ENCODE assay signal across 22 mouse cellular contexts in the genomic region with DNA sequence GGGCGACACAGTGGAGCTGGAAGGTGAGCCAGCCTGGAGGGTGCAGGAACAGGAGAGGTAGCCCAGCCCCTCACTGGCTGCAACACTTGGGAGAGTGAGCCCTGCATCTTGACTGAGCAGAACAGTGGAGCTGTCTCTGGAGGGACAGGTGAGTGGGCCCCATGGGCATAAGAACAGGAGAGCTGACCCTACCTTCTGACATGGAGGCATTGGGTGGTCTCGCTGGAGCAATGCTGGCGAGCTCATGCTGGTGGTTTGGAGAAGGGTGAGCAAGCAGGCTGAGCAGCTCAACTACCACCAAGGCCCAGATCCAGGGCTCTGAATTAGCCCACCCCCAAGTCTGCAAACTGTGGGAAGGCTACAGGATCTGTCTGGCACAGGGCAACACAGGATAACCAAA.
DNase-seq lines count a peak whose midpoint lies in the region; ATAC-seq and TF ChIP-seq lines count a peak whose summit lies in the region.
"Had no signal": no experiment of that assay in that cellular context is flagged by ENCODE, and none has a peak within 500 bp of the region (broad histone marks: within the 10 kb centered on the region; RNA-seq: fewer than 3 reads in every experiment).

No protein-coding gene starts in this region.

- H3K4me1 ChIP-seq in midbrain, postnatal 0 days (ENCODE audit: insufficient read depth, low read length): no peaks in the 10 kb centered on the region
- no peaks in the 10 kb centered on the region for H3K4me1 ChIP-seq in midbrain, embryonic 11.5 days (ENCODE audit: control insufficient read depth, insufficient read depth, low read length)
- H3K4me1 ChIP-seq in embryonic facial prominence, embryonic 10.5 days: peaks cover 34% of the 10 kb centered on the region
- H3K4me1 ChIP-seq in limb, embryonic 10.5 days: peaks cover 37% of the 10 kb centered on the region

- no peak overlapping the region for H3K9ac ChIP-seq in midbrain, postnatal 0 days (replicated peaks; ENCODE audit: low read length, poor library complexity, severe bottlenecking)
- no peak overlapping the region for H3K9ac ChIP-seq in midbrain, embryonic 11.5 days (ENCODE audit: low read length)
- H3K9ac ChIP-seq: embryonic facial prominence, embryonic 12.5 days; embryonic facial prominence, embryonic 15.5 days; forebrain, postnatal 0 days; hindbrain, embryonic 13.5 days; intestine, embryonic 15.5 days had no signal

- H3K36me3 ChIP-seq in midbrain, postnatal 0 days (ENCODE audit: insufficient read depth, low read length): no peaks in the 10 kb centered on the region
- no peaks in the 10 kb centered on the region for H3K36me3 ChIP-seq in midbrain, embryonic 11.5 days (ENCODE audit: control insufficient read depth, insufficient read depth, low read length)
- no peaks in the 10 kb centered on the region for H3K36me3 ChIP-seq in embryonic facial prominence, embryonic 10.5 days (replicated peaks)
- H3K36me3 ChIP-seq in limb, embryonic 10.5 days: no peaks in the 10 kb centered on the region
- H3K36me3 ChIP-seq: embryonic facial prominence, embryonic 12.5 days; embryonic facial prominence, embryonic 15.5 days; hindbrain, embryonic 10.5 days; hindbrain, embryonic 13.5 days; intestine, embryonic 15.5 days had no signal

- H3K4me2 ChIP-seq in midbrain, postnatal 0 days (ENCODE audit: low read depth, low read length, poor library complexity, severe bottlenecking): no peak overlapping the region
- no peak overlapping the region for H3K4me2 ChIP-seq in midbrain, embryonic 11.5 days
- H3K4me2 ChIP-seq: embryonic facial prominence, embryonic 12.5 days; embryonic facial prominence, embryonic 15.5 days; heart, embryonic 11.5 days; hindbrain, embryonic 13.5 days; intestine, embryonic 15.5 days had no signal

- no peaks in the 10 kb centered on the region for H3K9me3 ChIP-seq in midbrain, postnatal 0 days (ENCODE audit: low read length)
- no peaks in the 10 kb centered on the region for H3K9me3 ChIP-seq in midbrain, embryonic 11.5 days (ENCODE audit: control insufficient read depth, low read length)
- no peaks in the 10 kb centered on the region for H3K9me3 ChIP-seq in embryonic facial prominence, embryonic 10.5 days
- no peaks in the 10 kb centered on the region for H3K9me3 ChIP-seq in limb, embryonic 10.5 days (replicated peaks)
- H3K9me3 ChIP-seq: embryonic facial prominence, embryonic 12.5 days; embryonic facial prominence, embryonic 15.5 days; hindbrain, embryonic 10.5 days; hindbrain, embryonic 13.5 days; intestine, embryonic 15.5 days had no signal

- 84% methylated on average over 3 of the region's 3 CpGs for WGBS in midbrain, postnatal 0 days
- WGBS in midbrain, embryonic 11.5 days: 96% methylated on average over 3 of the region's 3 CpGs
- WGBS in embryonic facial prominence, embryonic 10.5 days: 89% methylated on average over 3 of the region's 3 CpGs
- WGBS in limb, embryonic 10.5 days: 95% methylated on average over 3 of the region's 3 CpGs

- intact Hi-C loops in heart, postnatal 36 days (cut with DNase I): no loop called here

- H3K4me3 ChIP-seq in midbrain, postnatal 0 days (ENCODE audit: low read depth, low read length): no peak overlapping the region
- no peak overlapping the region for H3K4me3 ChIP-seq in midbrain, embryonic 11.5 days (ENCODE audit: low read depth, low read length)
- H3K4me3 ChIP-seq in embryonic facial prominence, embryonic 10.5 days: no peak overlapping the region
- H3K4me3 ChIP-seq in limb, embryonic 10.5 days: no peak overlapping the region
- H3K4me3 ChIP-seq: embryonic facial prominence, embryonic 12.5 days; embryonic facial prominence, embryonic 15.5 days; hindbrain, embryonic 10.5 days; hindbrain, embryonic 13.5 days; intestine, embryonic 15.5 days had no signal

- no peaks in the 10 kb centered on the region for H3K27me3 ChIP-seq in midbrain, postnatal 0 days (ENCODE audit: insufficient read depth, low read length)
- H3K27me3 ChIP-seq in midbrain, embryonic 11.5 days (ENCODE audit: control insufficient read depth, insufficient read depth, low read length): no peaks in the 10 kb centered on the region
- H3K27me3 ChIP-seq in embryonic facial prominence, embryonic 10.5 days (replicated peaks; ENCODE audit: low read depth, poor library complexity, severe bottlenecking): no peaks in the 10 kb centered on the region
- no peaks in the 10 kb centered on the region for H3K27me3 ChIP-seq in limb, embryonic 10.5 days (ENCODE audit: low read depth, poor library complexity, severe bottlenecking)
- H3K27me3 ChIP-seq: embryonic facial prominence, embryonic 12.5 days; embryonic facial prominence, embryonic 15.5 days; hindbrain, embryonic 13.5 days; intestine, embryonic 15.5 days had no signal

- no peak overlapping the region for H3K27ac ChIP-seq in midbrain, postnatal 0 days (ENCODE audit: low read depth, low read length)
- no peak overlapping the region for H3K27ac ChIP-seq in midbrain, embryonic 11.5 days (ENCODE audit: low read depth, low read length)
- peak overlapping the region; percentile 40 for H3K27ac ChIP-seq in embryonic facial prominence, embryonic 10.5 days (replicated peaks)
- peak overlapping the region; percentile 46; the same call in 1 of the 2 replicates for H3K27ac ChIP-seq in limb, embryonic 10.5 days
- H3K27ac ChIP-seq: embryonic facial prominence, embryonic 12.5 days; embryonic facial prominence, embryonic 15.5 days; hindbrain, embryonic 10.5 days; hindbrain, embryonic 13.5 days; intestine, embryonic 15.5 days had no signal

- no peak for TF ChIP-seq CTCF in midbrain, postnatal 0 days (IDR thresholded peaks at IDR 0.05)

- peak; percentile 84 for DNase-seq in heart, adult 11 months
- DNase-seq in heart, postnatal 36 days: no peak
- DNase-seq in midbrain, postnatal 0 days (ENCODE audit: low spot score): no peak
- no peak for DNase-seq in midbrain, embryonic 11.5 days (ENCODE audit: low spot score, missing footprints)
- no peak for DNase-seq in embryonic facial prominence, embryonic 10.5 days (ENCODE audit: low spot score)
- DNase-seq in limb, embryonic 10.5 days (ENCODE audit: low spot score): no peak
- DNase-seq: adrenal gland, adult 2 months; adrenal gland, postnatal 14 days; cerebellum, adult 18-20 months; cerebellum, adult 9-10 months; forebrain, postnatal 0 days; gastrocnemius, postnatal 14 days; heart, adult 18-20 months had no signal

- ATAC-seq in midbrain, postnatal 0 days (ENCODE audit: low FRiP score): peak; percentile 31; the same call in 1 of the 2 replicates
- ATAC-seq in midbrain, embryonic 11.5 days (ENCODE audit: low FRiP score): no peak
- ATAC-seq: CD4-positive, CD25-positive, alpha-beta regulatory T cell, adult 4 months; forebrain, embryonic 14.5 days; forebrain, postnatal 0 days; hindbrain, embryonic 16.5 days; intestine, embryonic 15.5 days had no signal

Comparison
In these comparisons a context has a peak if more than half of its experiments do, and no peak if none do; other contexts are left out.
1. H3K27ac ChIP-seq: peak in embryonic facial prominence, embryonic 10.5 days (single experiment) and limb, embryonic 10.5 days (single experiment); none in midbrain, postnatal 0 days (single experiment) and midbrain, embryonic 11.5 days (single experiment).